Mouse (Mus musculus) brown adipose tissue, adult 24 weeks (tissue): ENCODE data around the gene Trabd. TPM values are rescaled to one million over a fixed set of nuclear protein-coding genes. Genes with fewer than 3 reads are reported as not detected.

Experiments
- H3K27ac ChIP-seq: fragments of 200-500 bp; replicated peaks from 2 replicates; pipeline ENCODE4 v1.5.1; 2012; ENCODE audit warnings: low read depth, mild to moderate bottlenecking, low read length
- H3K4me1 ChIP-seq: fragments of 200-500 bp; 2 replicates; pipeline ENCODE4 v1.6.1; 2012; ENCODE audit warnings: low read length, mixed read lengths; ENCODE audit not compliant: control insufficient read depth, insufficient read depth, insufficient read length
- H3K4me3 ChIP-seq: fragments of 200-500 bp; 2 replicates; pipeline ENCODE4 v1.5.1; 2012; ENCODE audit warnings: low read depth, mild to moderate bottlenecking, low read length, moderate library complexity; ENCODE audit not compliant: insufficient read depth
- polyA plus RNA-seq: library from polyadenylated mRNA; stranded (reverse); fragments of >200 nt; gene quantifications from 2 replicates; pipeline ENCODE4 v1.2.4, GENCODE M21; 2012; ENCODE audit not compliant: missing spikeins, insufficient read depth, insufficient read length

Trabd gene
- polyA plus RNA-seq, 1 experiment = 23.3 TPM

- Histone ChIP-seq H3K4me1 (peaks cover 10% of the 10 kb centered on the region), H3K4me3 (peak within 1 kb of the TSS; percentile 85), H3K27ac (peak within 1 kb of the TSS; percentile 87)
Measured at GRCm38 (mm10) chr15:89128382-89129350, 53.7 kb downstream of the Trabd start, which contains the start of gene Hdac10. Hdac10 (minus strand) TSS chr15:89128700.

GRCm38 (mm10) chr15:89130245-89130644 is 55.3 kb downstream of the Trabd start:
- H3K4me1 ChIP-seq = peaks cover 10% of the 10 kb centered on the region
- no peak overlapping the region for H3K27ac ChIP-seq
- no peak overlapping the region for H3K4me3 ChIP-seq

GRCm38 (mm10) chr15:89131316-89131715 is 56.4 kb downstream of the Trabd start:
- Histone ChIP-seq H3K4me3 (no peak overlapping the region), H3K27ac (no peak overlapping the region), H3K4me1 (peaks cover 10% of the 10 kb centered on the region)

Other genes starting within 250 kb of the Trabd start
- 29.2 and 73.9 TPM in 2 replicates for gene Pim3, start 212.9 kb upstream of the Trabd start, polyA plus RNA-seq
- not detected in 2 replicates for gene Ttll8, start 120.7 kb upstream of the Trabd start, polyA plus RNA-seq
- not detected in 2 replicates for gene Mlc1, start 96.1 kb upstream of the Trabd start, polyA plus RNA-seq
- not detected in 2 replicates for gene Mov10l1, start 92.2 kb upstream of the Trabd start, polyA plus RNA-seq
- gene Panx2, start 15.4 kb upstream of the Trabd start, polyA plus RNA-seq = not detected in 2 replicates
- 26.1 and 34.7 TPM in 2 replicates for gene Selenoo, start 14.0 kb downstream of the Trabd start, polyA plus RNA-seq
- gene Tubgcp6, start 48.0 kb downstream of the Trabd start, polyA plus RNA-seq = 3.9 and 6.1 TPM in 2 replicates
- 4.6 and 6.8 TPM in 2 replicates for gene Hdac10, start 53.6 kb downstream of the Trabd start, polyA plus RNA-seq
- 6.6 and 7.5 TPM in 2 replicates for gene Mapk12, start 65.6 kb downstream of the Trabd start, polyA plus RNA-seq
- 1.1 and 2.5 TPM in 2 replicates for gene Mapk11, start 74.5 kb downstream of the Trabd start, polyA plus RNA-seq
- 5.4 and 7.5 TPM in 2 replicates for gene Plxnb2, start 105.7 kb downstream of the Trabd start, polyA plus RNA-seq
- 1.8 and 2.2 TPM in 2 replicates for gene Dennd6b, start 121.4 kb downstream of the Trabd start, polyA plus RNA-seq
- gene Ppp6r2, start 136.4 kb downstream of the Trabd start, polyA plus RNA-seq = 23.0 and 25.7 TPM in 2 replicates
- gene Sbf1, start 240.2 kb downstream of the Trabd start, polyA plus RNA-seq = 23.6 and 24.4 TPM in 2 replicates
- not detected in 2 replicates for gene Adm2, start 247.6 kb downstream of the Trabd start, polyA plus RNA-seq